In genomic region chr5:145041628-145042027, GRCm38 (mm10) we compare ENCODE assay signal across 11 mouse cellular contexts. TPM values are rescaled to one million over a fixed set of nuclear protein-coding genes. Genes with fewer than 3 reads are reported as not detected.
DNase-seq lines count a peak whose midpoint lies in the region; ATAC-seq and TF ChIP-seq lines count a peak whose summit lies in the region.
"Had no signal": no experiment of that assay in that cellular context is flagged by ENCODE, and none has a peak within 500 bp of the region (broad histone marks: within the 10 kb centered on the region; RNA-seq: fewer than 3 reads in every experiment).

No protein-coding gene starts in this region.

- no peak for ATAC-seq in forebrain, embryonic 11.5 days (replicated peaks; ENCODE audit: low FRiP score)
- no peak for ATAC-seq in forebrain, embryonic 15.5 days (replicated peaks)
- ATAC-seq in megakaryocyte-erythroid progenitor cell, adult 5-6 weeks (replicated peaks; ENCODE audit: low FRiP score, low TSS enrichment, poor library complexity, severe bottlenecking), result 0 out of 2 replicates have a peak, but pooled peaks have one; percentile 61
- no peak for ATAC-seq in erythroblast, adult 5-6 weeks (replicated peaks; ENCODE audit: low FRiP score, poor library complexity, severe bottlenecking)

- peak; percentile 57 for DNase-seq in forebrain, embryonic 11.5 days (ENCODE audit: low spot score)
- peak; percentile 16 for DNase-seq in lung, postnatal 36 days
- DNase-seq in lung, adult 2 months, result no peak
- peak; percentile 13 to 24 for DNase-seq in adrenal gland, postnatal 36 days
- no peak for DNase-seq in ovary, postnatal 10 days (ENCODE audit: low spot score)

- H3K4me1 ChIP-seq in forebrain, embryonic 11.5 days (replicated peaks; ENCODE audit: control insufficient read depth, insufficient read depth, low read length), result no peaks in the 10 kb centered on the region
- no peaks in the 10 kb centered on the region for H3K4me1 ChIP-seq in forebrain, embryonic 15.5 days
- H3K4me1 ChIP-seq in lung, adult 2 months (ENCODE audit: control insufficient read depth, insufficient read depth, low read length), result no peaks in the 10 kb centered on the region

- 45% methylated on average over 4 of the region's 4 CpGs for WGBS in forebrain, embryonic 11.5 days
- 45% methylated on average over 4 of the region's 4 CpGs for WGBS in forebrain, embryonic 15.5 days
- 39% methylated on average over 4 of the region's 4 CpGs for WGBS in lung, adult 2 months

- H3K27ac ChIP-seq in forebrain, embryonic 11.5 days (ENCODE audit: low read depth, low read length), result no peak overlapping the region
- H3K27ac ChIP-seq in forebrain, embryonic 15.5 days (replicated peaks), result no peak overlapping the region

- TF ChIP-seq CTCF in lung, adult 2 months (IDR thresholded peaks at IDR 0.05; ENCODE audit: insufficient read depth, low read length), result no peak

- no peaks in the 10 kb centered on the region for H3K9me3 ChIP-seq in forebrain, embryonic 11.5 days (ENCODE audit: control insufficient read depth, low read length)
- no peaks in the 10 kb centered on the region for H3K9me3 ChIP-seq in forebrain, embryonic 15.5 days

- no peak overlapping the region for H3K4me3 ChIP-seq in forebrain, embryonic 11.5 days (ENCODE audit: low read depth, low read length)
- H3K4me3 ChIP-seq in forebrain, embryonic 15.5 days, result no peak overlapping the region
- no peak overlapping the region for H3K4me3 ChIP-seq in lung, adult 2 months (replicated peaks; ENCODE audit: extremely low read depth, low read depth, low read length)

- no peak for TF ChIP-seq POLR2A in lung, adult 2 months (IDR thresholded peaks at IDR 0.05; ENCODE audit: borderline replicate concordance, extremely low read depth, low read depth, low read length)

- no peaks in the 10 kb centered on the region for H3K27me3 ChIP-seq in forebrain, embryonic 11.5 days (ENCODE audit: control insufficient read depth, insufficient read depth, low read length)
- no peaks in the 10 kb centered on the region for H3K27me3 ChIP-seq in forebrain, embryonic 15.5 days

- no peak overlapping the region for H3K9ac ChIP-seq in forebrain, embryonic 11.5 days (ENCODE audit: low read length)
- H3K9ac ChIP-seq in forebrain, embryonic 15.5 days (replicated peaks), result no peak overlapping the region

- no peak overlapping the region for H3K4me2 ChIP-seq in forebrain, embryonic 11.5 days (ENCODE audit: low read depth, low read length, severe bottlenecking)
- H3K4me2 ChIP-seq in forebrain, embryonic 15.5 days (replicated peaks), result no peak overlapping the region

- H3K36me3 ChIP-seq in forebrain, embryonic 11.5 days (ENCODE audit: control insufficient read depth, insufficient read depth, low read length), result no peaks in the 10 kb centered on the region
- no peaks in the 10 kb centered on the region for H3K36me3 ChIP-seq in forebrain, embryonic 15.5 days

RNA-seq across cellular contexts. Expression of gene 1700018F24Rik, which starts 1.2 kb away (rescaled TPM):
- polyA plus RNA-seq in forebrain, embryonic 11.5 days (2014; fragmentation: Nextera tagmentation; extraction: Ambion mirVana), result not detected in 2 replicates
- not detected in 2 replicates for polyA plus RNA-seq in forebrain, embryonic 15.5 days (2015; fragmentation: Nextera tagmentation; extraction: Ambion mirVana)
- polyA plus RNA-seq in lung, adult 2 months (2012; rRNA removed), result not detected in 2 replicates
- not detected for total RNA-seq in adrenal gland, postnatal 36 days (2021)
- not detected in 2 replicates for total RNA-seq in megakaryocyte-erythroid progenitor cell, adult 5-6 weeks (2014; fragmentation: Nextera tagmentation)
- not detected in 2 replicates for total RNA-seq in megakaryocyte-erythroid progenitor cell, adult 5-6 weeks (2017)
- not detected in 2 replicates for total RNA-seq in erythroblast, adult 5-6 weeks (2015; ENCODE audit: low replicate concordance)
- total RNA-seq in erythroblast, adult 5-6 weeks (2017; ENCODE audit: low replicate concordance), result not detected in 2 replicates
- polyA plus RNA-seq: heart, embryonic 14.5 days; stomach, embryonic 16.5 days had no signal

RNA-seq across cellular contexts. Expression of gene Gm4871, which starts 9.1 kb away (rescaled TPM):
- polyA plus RNA-seq in forebrain, embryonic 11.5 days (2014; fragmentation: Nextera tagmentation; extraction: Ambion mirVana), result not detected in 2 replicates
- not detected in 2 replicates for polyA plus RNA-seq in forebrain, embryonic 15.5 days (2015; fragmentation: Nextera tagmentation; extraction: Ambion mirVana)
- polyA plus RNA-seq in lung, adult 2 months (2012; rRNA removed), result not detected in 2 replicates
- total RNA-seq in adrenal gland, postnatal 36 days (2021), result not detected
- total RNA-seq in megakaryocyte-erythroid progenitor cell, adult 5-6 weeks (2014; fragmentation: Nextera tagmentation), result not detected in 2 replicates
- not detected in 2 replicates for total RNA-seq in megakaryocyte-erythroid progenitor cell, adult 5-6 weeks (2017)
- total RNA-seq in erythroblast, adult 5-6 weeks (2015; ENCODE audit: low replicate concordance), result not detected in 2 replicates
- not detected in 2 replicates for total RNA-seq in erythroblast, adult 5-6 weeks (2017; ENCODE audit: low replicate concordance)
- polyA plus RNA-seq: heart, embryonic 14.5 days; lung, embryonic 16.5 days; stomach, embryonic 16.5 days had no signal

RNA-seq across cellular contexts. Expression of gene Arpc1a, which starts 42.0 kb away (rescaled TPM):
- 145 and 150 TPM in 2 replicates for polyA plus RNA-seq in forebrain, embryonic 11.5 days (2014; fragmentation: Nextera tagmentation; extraction: Ambion mirVana)
- 246 and 258 TPM in 2 replicates for polyA plus RNA-seq in forebrain, embryonic 15.5 days (2015; fragmentation: Nextera tagmentation; extraction: Ambion mirVana)
- polyA plus RNA-seq in lung, adult 2 months (2012; rRNA removed), result 117 and 135 TPM in 2 replicates
- 100 to 1,000 TPM; 120 to 123 TPM for total RNA-seq in adrenal gland, postnatal 36 days (2021)
- 102 and 117 TPM in 2 replicates for total RNA-seq in megakaryocyte-erythroid progenitor cell, adult 5-6 weeks (2014; fragmentation: Nextera tagmentation)
- 90.0 and 94.7 TPM in 2 replicates for total RNA-seq in megakaryocyte-erythroid progenitor cell, adult 5-6 weeks (2017)
- 25.2 and 41.4 TPM in 2 replicates for total RNA-seq in erythroblast, adult 5-6 weeks (2015; ENCODE audit: low replicate concordance)
- total RNA-seq in erythroblast, adult 5-6 weeks (2017; ENCODE audit: low replicate concordance), result 13.6 and 27.2 TPM in 2 replicates

RNA-seq across cellular contexts. Expression of gene Kpna7, which starts 42.2 kb away (rescaled TPM):
- polyA plus RNA-seq in forebrain, embryonic 11.5 days (2014; fragmentation: Nextera tagmentation; extraction: Ambion mirVana), result not detected in 2 replicates
- not detected in 2 replicates for polyA plus RNA-seq in forebrain, embryonic 15.5 days (2015; fragmentation: Nextera tagmentation; extraction: Ambion mirVana)
- polyA plus RNA-seq in lung, adult 2 months (2012; rRNA removed), result not detected in 2 replicates
- total RNA-seq in adrenal gland, postnatal 36 days (2021), result not detected
- not detected in 2 replicates for total RNA-seq in megakaryocyte-erythroid progenitor cell, adult 5-6 weeks (2014; fragmentation: Nextera tagmentation)
- not detected in 2 replicates for total RNA-seq in megakaryocyte-erythroid progenitor cell, adult 5-6 weeks (2017)
- not detected in 2 replicates for total RNA-seq in erythroblast, adult 5-6 weeks (2015; ENCODE audit: low replicate concordance)
- not detected in 2 replicates for total RNA-seq in erythroblast, adult 5-6 weeks (2017; ENCODE audit: low replicate concordance)
- polyA plus RNA-seq: heart, embryonic 14.5 days; lung, embryonic 16.5 days had no signal

Comparison
In these comparisons a context has a peak if more than half of its experiments do, and no peak if none do; other contexts are left out.
1. DNase-seq: peak in forebrain, embryonic 11.5 days (single experiment), lung, postnatal 36 days (single experiment) and adrenal gland, postnatal 36 days (2 of 2); none in lung, adult 2 months (single experiment) and ovary, postnatal 10 days (single experiment).